Mouse (Mus musculus) hindbrain, embryonic 14.5 days (tissue): ENCODE measurements around the gene Rtcb. TPM values are rescaled to one million over a fixed set of nuclear protein-coding genes. Genes with fewer than 3 reads are reported as not detected.
A peak's percentile ranks its signal among the peaks of the same experiment; 100 is the strongest.

Experiments
- ATAC-seq: fragments of 200-750 bp; cut with Nextera tagmentation; 2 replicates; pipeline ENCODE4 v1.8.0; 2017; ENCODE audit warnings: moderate number of reproducible peaks, mild to moderate bottlenecking, moderate TSS enrichment, moderate library complexity; ENCODE audit not compliant: low FRiP score
- DNase-seq: peaks from one replicate; pipeline ENCODE4 v3.0.0-alpha.2; 2015; ENCODE audit warnings: low spot score
- H3K27ac ChIP-seq: fragments of 300-500 bp; sonication (generic); 2 replicates; pipeline ENCODE4 v1.5.1; 2014; ENCODE audit warnings: mild to moderate bottlenecking, moderate library complexity
- H3K27me3 ChIP-seq: fragments of 300-500 bp; sonication (generic); 2 replicates; pipeline ENCODE4 v1.6.1; 2014; ENCODE audit warnings: mild to moderate bottlenecking, low read length, mixed read lengths; ENCODE audit not compliant: control insufficient read depth, insufficient read depth
- H3K36me3 ChIP-seq: fragments of 300-500 bp; sonication (generic); replicated peaks from 2 replicates; pipeline ENCODE4 v1.6.1; 2014; ENCODE audit not compliant: control insufficient read depth, insufficient read depth
- H3K4me1 ChIP-seq: fragments of 300-500 bp; sonication (generic); replicated peaks from 2 replicates; pipeline ENCODE4 v1.6.1; 2014; ENCODE audit warnings: antibody characterized with exemption, low read length, mixed read lengths; ENCODE audit not compliant: control insufficient read depth, insufficient read depth
- H3K4me2 ChIP-seq: fragments of 300-500 bp; sonication (generic); replicated peaks from 2 replicates; pipeline ENCODE4 v1.6.1; 2014; ENCODE audit warnings: mild to moderate bottlenecking, moderate library complexity
- H3K4me3 ChIP-seq: fragments of 300-500 bp; sonication (generic); replicated peaks from 2 replicates; pipeline ENCODE4 v1.5.1; 2014; ENCODE audit warnings: mild to moderate bottlenecking, low read length
- H3K9ac ChIP-seq: fragments of 300-500 bp; sonication (generic); 2 replicates; pipeline ENCODE4 v1.6.1; 2014
- H3K9me3 ChIP-seq: fragments of 300-500 bp; sonication (generic); 2 replicates; pipeline ENCODE4 v1.6.1; 2016; ENCODE audit warnings: low read length; ENCODE audit not compliant: control insufficient read depth
- WGBS: fragments of 180-500 bp; shearing (Covaris S2); extraction: QIAGEN DNeasy Blood & Tissue Kit; methylation state at CpG from one replicate; pipeline ENCODE4 v1.1.7; 2014; 5-methylcytosine and 5-hydroxymethylcytosine counted together
- polyA plus RNA-seq: library from polyadenylated mRNA; unstranded; fragments of >200 nt; fragmentation: Nextera tagmentation; extraction: Ambion mirVana; gene quantifications from 2 replicates; pipeline ENCODE4 v1.2.1, GENCODE M21; 2014

Gene Rtcb
- polyA plus RNA-seq, 1 experiment from 2014 or later: 154 TPM

DNA sequence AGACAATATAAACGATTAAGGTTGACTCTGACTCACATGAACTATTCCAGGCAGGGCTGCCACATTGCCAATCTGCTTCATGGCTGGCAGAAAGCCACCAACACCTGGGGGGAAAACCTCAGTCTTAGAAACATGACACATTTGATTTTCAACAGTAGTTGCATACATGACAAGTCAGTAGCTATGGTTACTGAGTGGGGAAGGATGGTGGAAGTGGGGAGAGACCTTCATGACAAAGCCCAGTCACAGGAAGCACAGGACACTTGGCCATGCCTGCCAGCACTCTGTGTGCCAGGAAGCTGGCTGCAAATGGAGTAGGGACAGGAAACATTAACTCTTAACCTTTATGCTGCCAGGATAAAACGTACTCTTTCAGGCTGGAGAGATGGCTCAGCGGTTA is 4.2 kb downstream of the Rtcb start:
- Histone ChIP-seq H3K4me3 (no peak overlapping the region), H3K27me3 (no peaks in the 10 kb centered on the region), H3K9ac (no peak overlapping the region), H3K4me2 (no peak overlapping the region), H3K4me1 (peaks cover 5% of the 10 kb centered on the region), H3K36me3 (peaks cover 68% of the 10 kb centered on the region), H3K27ac (no peak overlapping the region), H3K9me3 (no peaks in the 10 kb centered on the region)
- ATAC-seq: no peak
- 89% methylated on average over 3 of the region's 3 CpGs for WGBS
- DNase-seq: no peak

- H3K4me2 ChIP-seq: no peak overlapping the region
- WGBS: 90% methylated on average over 6 of the region's 6 CpGs
- no peak overlapping the region for H3K4me3 ChIP-seq
- no peak for DNase-seq
- no peaks in the 10 kb centered on the region for H3K9me3 ChIP-seq
- no peaks in the 10 kb centered on the region for H3K27me3 ChIP-seq
- peaks cover 4% of the 10 kb centered on the region for H3K4me1 ChIP-seq
- ATAC-seq: no peak
- no peak overlapping the region for H3K27ac ChIP-seq
- no peak overlapping the region for H3K9ac ChIP-seq
- H3K36me3 ChIP-seq: peaks cover 82% of the 10 kb centered on the region
Measured at GRCm38 (mm10) chr10:85951765-85952443, 5.7 kb downstream of the Rtcb start.

- no peak for DNase-seq
- Histone ChIP-seq H3K36me3 (peaks cover 98% of the 10 kb centered on the region), H3K4me2 (no peak overlapping the region), H3K9ac (no peak overlapping the region), H3K4me3 (no peak overlapping the region), H3K27ac (no peak overlapping the region), H3K4me1 (no peaks in the 10 kb centered on the region), H3K9me3 (no peaks in the 10 kb centered on the region), H3K27me3 (no peaks in the 10 kb centered on the region)
- ATAC-seq: no peak
- 67% methylated on average over 8 of the region's 8 CpGs for WGBS
Measured at GRCm38 (mm10) chr10:85948483-85949196, 9.0 kb downstream of the Rtcb start.

DNA sequence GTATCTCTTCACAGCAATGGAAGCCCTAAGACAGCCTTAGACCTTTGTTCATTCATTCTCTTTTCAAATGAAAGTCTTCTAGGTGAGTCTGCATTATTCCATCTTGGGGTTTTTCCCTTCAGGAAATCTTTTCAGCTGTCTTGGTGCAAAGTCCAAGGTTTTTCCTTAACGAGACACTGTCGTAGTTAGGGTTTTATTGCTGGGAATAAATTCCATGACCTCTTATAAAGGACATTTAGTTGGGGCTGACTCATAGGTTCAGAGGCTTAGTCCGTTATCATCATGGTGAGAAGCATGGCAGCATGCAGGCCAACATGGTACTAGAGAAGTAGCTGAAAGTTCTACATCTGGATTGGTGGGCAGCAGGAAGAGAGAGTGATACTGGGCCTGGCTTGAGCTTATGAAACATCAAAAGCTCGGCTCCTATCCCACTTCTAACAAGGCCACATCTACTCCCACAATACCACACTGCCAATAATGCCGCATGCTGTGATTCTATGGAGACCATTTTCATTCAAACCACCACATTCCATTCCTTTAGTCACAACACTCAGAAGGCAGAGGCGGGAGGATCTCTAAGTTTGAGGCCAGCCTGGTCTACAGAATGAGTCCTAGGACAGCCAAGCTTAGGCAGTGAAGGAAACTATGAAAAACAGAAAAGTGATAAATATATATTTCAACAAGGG is 21.2 kb downstream of the Rtcb start:
- no peak overlapping the region for H3K4me2 ChIP-seq
- WGBS: 95% methylated on average over 6 of the region's 6 CpGs
- H3K9ac ChIP-seq: no peak overlapping the region
- no peaks in the 10 kb centered on the region for H3K27me3 ChIP-seq
- no peak overlapping the region for H3K27ac ChIP-seq
- H3K9me3 ChIP-seq: no peaks in the 10 kb centered on the region
- H3K4me3 ChIP-seq: no peak overlapping the region
- peaks cover 60% of the 10 kb centered on the region for H3K36me3 ChIP-seq
- H3K4me1 ChIP-seq: no peaks in the 10 kb centered on the region
- no peak for DNase-seq
- no peak for ATAC-seq

DNA sequence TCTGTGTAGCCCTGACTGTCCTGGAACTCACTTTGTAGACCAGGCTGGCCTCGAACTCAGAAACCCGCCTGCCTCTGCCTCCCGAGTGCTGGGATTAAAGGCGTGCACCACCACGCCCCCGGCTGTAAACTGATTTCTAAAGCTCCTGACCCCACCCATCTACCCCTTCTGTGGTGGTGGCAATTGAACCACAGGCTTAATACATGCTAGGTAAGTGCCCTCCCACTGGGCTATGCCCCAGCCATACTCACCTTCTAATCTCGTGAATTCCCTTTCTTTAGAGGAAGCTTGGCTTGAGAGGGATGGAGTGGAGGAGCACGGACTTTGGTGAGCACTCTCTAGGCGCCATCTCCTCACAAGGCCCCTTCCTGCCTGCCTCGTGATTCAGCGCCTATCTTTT is 27.7 kb downstream of the Rtcb start:
- H3K27ac ChIP-seq: no peak overlapping the region
- H3K9me3 ChIP-seq: no peaks in the 10 kb centered on the region
- WGBS: 96% methylated on average over 11 of the region's 11 CpGs
- H3K4me3 ChIP-seq: no peak overlapping the region
- DNase-seq (no peak), ATAC-seq (no peak)
- peaks cover 13% of the 10 kb centered on the region for H3K4me1 ChIP-seq
- H3K27me3 ChIP-seq: peaks cover 16% of the 10 kb centered on the region; the same call in 1 of the 2 replicates
- H3K36me3 ChIP-seq: no peaks in the 10 kb centered on the region
- no peak overlapping the region for H3K9ac ChIP-seq
- no peak overlapping the region for H3K4me2 ChIP-seq

DNA sequence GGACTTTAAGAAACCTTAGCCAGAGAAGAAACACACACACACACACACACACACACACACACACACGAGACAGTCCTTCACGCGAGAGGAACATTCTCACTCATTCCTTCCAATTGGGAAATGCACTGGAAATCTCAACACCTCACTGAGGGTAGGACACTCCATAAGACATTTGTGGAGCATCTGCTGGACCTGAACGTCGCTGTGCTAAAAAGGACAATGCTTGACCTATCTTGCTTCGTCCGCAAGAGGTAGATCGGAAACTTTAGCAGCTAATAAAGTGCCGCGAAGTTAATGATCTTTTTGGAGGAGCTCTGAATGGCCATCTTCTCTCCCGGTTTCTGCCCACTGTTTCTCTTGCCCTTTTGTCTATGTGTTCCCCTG is 28.4 kb downstream of the Rtcb start:
- no peak for ATAC-seq
- DNase-seq: no peak
- H3K9me3 ChIP-seq: no peaks in the 10 kb centered on the region
- peaks cover 16% of the 10 kb centered on the region; the same call in 1 of the 2 replicates for H3K27me3 ChIP-seq
- WGBS: 42% methylated on average over 11 of the region's 11 CpGs
- H3K4me3 ChIP-seq: peak overlapping the region; percentile 54
- peaks cover 13% of the 10 kb centered on the region for H3K4me1 ChIP-seq
- H3K27ac ChIP-seq: no peak overlapping the region
- H3K4me2 ChIP-seq: peak overlapping the region; percentile 92
- peak overlapping the region; percentile 63 for H3K9ac ChIP-seq
- no peaks in the 10 kb centered on the region for H3K36me3 ChIP-seq

DNA sequence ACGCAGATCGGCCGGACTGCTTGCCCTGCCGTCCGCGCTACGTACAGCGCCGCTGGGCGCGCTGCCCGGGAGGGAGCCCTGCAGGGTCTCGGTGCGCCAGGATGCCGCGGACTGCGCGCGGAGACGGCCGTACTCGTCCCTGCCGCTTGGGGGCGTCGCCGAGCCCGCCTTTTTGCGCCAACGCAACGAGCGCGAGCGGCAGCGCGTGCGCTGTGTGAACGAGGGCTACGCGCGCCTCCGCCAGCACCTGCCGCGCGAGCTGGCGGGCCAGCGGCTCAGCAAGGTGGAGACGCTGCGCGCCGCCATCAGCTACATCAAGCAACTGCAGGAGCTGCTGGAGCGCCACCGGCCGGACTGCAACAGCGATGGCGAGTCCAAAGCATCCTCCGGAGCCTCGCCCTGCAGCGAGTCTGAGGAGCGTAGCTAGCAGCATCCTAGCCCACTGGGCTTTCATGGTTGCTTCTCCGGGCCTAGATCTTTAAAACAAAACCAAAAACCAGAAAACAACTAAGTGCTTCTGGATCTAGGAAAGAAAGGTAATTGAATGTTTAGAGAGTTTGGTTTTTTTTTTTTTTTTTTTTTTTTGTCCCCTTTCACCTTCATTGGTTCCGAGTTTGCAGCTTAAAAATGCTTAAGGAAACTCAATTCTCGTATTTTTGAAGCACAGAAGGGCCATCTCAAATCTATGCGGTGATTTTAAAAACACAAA is 29.0 kb downstream of the Rtcb start:
- H3K27ac ChIP-seq: no peak overlapping the region
- ATAC-seq (peak; percentile 94), DNase-seq (peak; percentile 83)
- no peaks in the 10 kb centered on the region for H3K9me3 ChIP-seq
- peaks cover 16% of the 10 kb centered on the region; the same call in 1 of the 2 replicates for H3K27me3 ChIP-seq
- H3K4me2 ChIP-seq: peak overlapping the region; percentile 92
- WGBS: 1% methylated on average over 63 of the region's 63 CpGs
- H3K9ac ChIP-seq: peak overlapping the region; percentile 63
- H3K4me1 ChIP-seq: peaks cover 13% of the 10 kb centered on the region
- H3K4me3 ChIP-seq: peak overlapping the region; percentile 54
- H3K36me3 ChIP-seq: no peaks in the 10 kb centered on the region

- Histone ChIP-seq H3K36me3 (no peaks in the 10 kb centered on the region), H3K9ac (peak within 1 kb of the TSS; percentile 63), H3K4me3 (peak within 1 kb of the TSS; percentile 54), H3K27me3 (peaks cover 16% of the 10 kb centered on the region; the same call in 1 of the 2 replicates), H3K27ac (no peak within 1 kb of the TSS), H3K9me3 (no peaks in the 10 kb centered on the region), H3K4me2 (peak within 1 kb of the TSS; percentile 92), H3K4me1 (peaks cover 13% of the 10 kb centered on the region)
- no peak for DNase-seq
- ATAC-seq: 0 out of 2 replicates have a peak, but pooled peaks have one; percentile 7
- WGBS: 1% methylated on average over 23 of the region's 23 CpGs
Measured at GRCm38 (mm10) chr10:85927676-85928445, 29.8 kb downstream of the Rtcb start, which contains the start of gene Ascl4. Gene Ascl4, plus strand, starts transcription at chr10:85927681.
